8 mouse cellular contexts compared by ENCODE assay signal in the genomic region with DNA sequence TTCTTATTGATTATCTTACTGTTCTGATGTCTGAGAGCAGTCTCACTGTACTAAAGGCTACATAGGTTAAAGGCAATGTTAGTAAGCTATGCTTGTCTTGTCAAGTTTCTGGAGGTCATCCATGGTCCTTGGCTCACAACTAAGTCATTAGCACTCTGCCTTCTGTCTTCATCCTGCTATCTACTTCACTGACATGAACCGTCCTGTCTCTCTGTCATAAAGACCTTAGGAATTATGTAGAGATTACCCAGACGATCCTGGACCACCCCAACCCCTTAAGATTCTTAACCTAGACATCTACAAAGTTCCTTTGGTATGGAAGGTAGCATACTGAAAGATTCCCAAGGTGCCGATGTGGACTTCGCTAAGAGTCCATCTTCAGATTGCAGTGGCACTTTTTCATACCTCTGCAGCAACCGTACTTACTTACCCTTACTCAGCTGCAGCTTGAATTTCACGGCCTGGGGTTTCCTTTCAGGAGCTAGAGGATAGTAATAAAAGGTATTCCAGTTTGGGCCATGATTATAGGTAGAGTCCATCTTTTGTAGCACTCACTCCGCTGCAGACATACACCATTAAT. TPM values are rescaled to one million over a fixed set of nuclear protein-coding genes. Genes with fewer than 3 reads are reported as not detected.
DNase-seq lines count a peak whose midpoint lies in the region; ATAC-seq and TF ChIP-seq lines count a peak whose summit lies in the region.
"Not testable (repeated sequence)": the region's sequence is repeated elsewhere in the genome, so short reads cannot be mapped to it uniquely, and the experiment has no call there.

No protein-coding gene starts in this region.

- H3K4me3 ChIP-seq in E14TG2a.4 (replicated peaks; ENCODE audit: low read length), result peak overlapping the region; percentile 1
- peak overlapping the region; percentile 46 for H3K4me3 ChIP-seq in cortical plate, adult 2 months (ENCODE audit: insufficient read depth, low read length)
- H3K4me3 ChIP-seq in hindbrain, postnatal 0 days (ENCODE audit: low read length); thymus, adult 2 months (ENCODE audit: control insufficient read depth, insufficient read depth, low read length): not testable (repeated sequence)

- peaks cover 87% of the 10 kb centered on the region for H3K36me3 ChIP-seq in E14TG2a.4 (ENCODE audit: insufficient read depth, low read length)
- not testable (repeated sequence) for H3K36me3 ChIP-seq in hindbrain, postnatal 0 days (ENCODE audit: insufficient read depth, low read length); thymus, adult 2 months (ENCODE audit: control insufficient read depth, insufficient read depth, low read length)

- H3K4me2 ChIP-seq in hindbrain, postnatal 0 days (ENCODE audit: low read depth, low read length), result not testable (repeated sequence)

- 89% methylated on average over 7 of the region's 7 CpGs for WGBS in hindbrain, postnatal 0 days
- 93% methylated on average over 7 of the region's 7 CpGs for WGBS in thymus, adult 2 months

- H3K4me1 ChIP-seq in E14TG2a.4 (replicated peaks; ENCODE audit: low read depth, low read length), result peaks cover 12% of the 10 kb centered on the region
- not testable (repeated sequence) for H3K4me1 ChIP-seq in cortical plate, adult 2 months (ENCODE audit: control insufficient read depth, insufficient read depth, low read length); hindbrain, postnatal 0 days (ENCODE audit: insufficient read depth, low read length); thymus, adult 2 months (replicated peaks; ENCODE audit: control insufficient read depth, insufficient read depth, low read length)

- not testable (repeated sequence) for TF ChIP-seq POLR2A in brain, embryonic 14.5 days (IDR thresholded peaks at IDR 0.05; ENCODE audit: borderline replicate concordance, extremely low read depth, insufficient read depth, insufficient read length, poor library complexity, severe bottlenecking); cortical plate, adult 2 months (IDR thresholded peaks at IDR 0.05; ENCODE audit: extremely low read depth, insufficient read depth, low read length); thymus, adult 2 months (IDR thresholded peaks at IDR 0.05; ENCODE audit: control insufficient read depth, extremely low read depth, insufficient read depth, low read length, poor library complexity)

- ATAC-seq in hindbrain, postnatal 0 days, result not testable (repeated sequence)

- H3K27ac ChIP-seq in cortical plate, adult 2 months (ENCODE audit: insufficient read depth, low read length), result peak overlapping the region; percentile 83
- not testable (repeated sequence) for H3K27ac ChIP-seq in hindbrain, postnatal 0 days; thymus, adult 2 months (ENCODE audit: control insufficient read depth, insufficient read depth, low read length)

- not testable (repeated sequence) for H3K9ac ChIP-seq in hindbrain, postnatal 0 days (replicated peaks; ENCODE audit: low read length)

- H3K9me3 ChIP-seq in E14TG2a.4 (ENCODE audit: low read length), result peaks cover 86% of the 10 kb centered on the region
- H3K9me3 ChIP-seq in hindbrain, postnatal 0 days (ENCODE audit: low read length), result not testable (repeated sequence)

- DNase-seq in brain, embryonic 14.5 days (ENCODE audit: low read depth), result peak; percentile 53
- peak; percentile 6 for DNase-seq in gastrocnemius, postnatal 25 days
- peak; percentile 3 for DNase-seq in hindbrain, postnatal 0 days (ENCODE audit: low spot score)
- DNase-seq in layer of hippocampus, postnatal 10 days (ENCODE audit: low spot score in 2 of 2), result peak; percentile 11 to 41
- DNase-seq in mesoderm, embryonic 11.5 days (ENCODE audit: low read depth, low spot score), result peak; percentile 29
- peak; percentile 18 for DNase-seq in thymus, adult 2 months

- not testable (repeated sequence) for TF ChIP-seq CTCF in E14TG2a.4 (conservative IDR thresholded peaks at IDR 0.05; ENCODE audit: low read length); brain, embryonic 14.5 days (IDR thresholded peaks at IDR 0.05; ENCODE audit: borderline replicate concordance, extremely low read depth, insufficient read depth, insufficient read length); cortical plate, adult 2 months (IDR thresholded peaks at IDR 0.05; ENCODE audit: extremely low read depth, insufficient read depth, low read length); hindbrain, postnatal 0 days (IDR thresholded peaks at IDR 0.05; ENCODE audit: low read depth); thymus, adult 2 months (IDR thresholded peaks at IDR 0.05; ENCODE audit: borderline replicate concordance, control insufficient read depth, extremely low read depth, insufficient read depth, low read length, poor library complexity)

- H3K27me3 ChIP-seq in E14TG2a.4 (ENCODE audit: insufficient read depth, low read length), result peaks cover 10% of the 10 kb centered on the region
- peaks cover 15% of the 10 kb centered on the region; the same call in 1 of the 2 replicates for H3K27me3 ChIP-seq in hindbrain, postnatal 0 days (ENCODE audit: insufficient read depth, low read length)
- H3K27me3 ChIP-seq in thymus, adult 2 months (ENCODE audit: control insufficient read depth, insufficient read depth, low read length), result not testable (repeated sequence)

RNA-seq across cellular contexts. Expression of gene Gm21887, which starts 31.5 kb away (rescaled TPM):
- polyA plus RNA-seq in brain, embryonic 14.5 days (2012; rRNA removed), result 476 and 1,536 TPM in 2 replicates
- polyA plus RNA-seq in cortical plate, adult 2 months (2012; rRNA removed), result 593 and 681 TPM in 2 replicates
- total RNA-seq in gastrocnemius, postnatal 25 days (2021), result 10 to 100 TPM; 31.6 to 43.1 TPM
- total RNA-seq in hindbrain, postnatal 0 days (2014; rRNA removed), result 8.3 and 87.1 TPM in 2 replicates
- 194 and 245 TPM in 2 replicates for polyA plus RNA-seq in hindbrain, postnatal 0 days (2015; fragmentation: Nextera tagmentation; extraction: Ambion mirVana)
- 100 to 1,000 TPM; 327 to 366 TPM for total RNA-seq in layer of hippocampus, postnatal 10 days (2021)
- polyA plus RNA-seq in thymus, adult 2 months (2012; rRNA removed), result 1,607 and 1,995 TPM in 2 replicates

Comparison
In these comparisons a context has a peak if more than half of its experiments do, and no peak if none do; other contexts are left out.
1. DNase-seq: peak in every context shown above with its lines; median percentile 53 in brain, embryonic 14.5 days; 29 in mesoderm, embryonic 11.5 days; 26 in layer of hippocampus, postnatal 10 days; 18 in thymus, adult 2 months; 6 in gastrocnemius, postnatal 25 days; 3 in hindbrain, postnatal 0 days.